ENCODE assay signal across 8 mouse cellular contexts in the genomic region with DNA sequence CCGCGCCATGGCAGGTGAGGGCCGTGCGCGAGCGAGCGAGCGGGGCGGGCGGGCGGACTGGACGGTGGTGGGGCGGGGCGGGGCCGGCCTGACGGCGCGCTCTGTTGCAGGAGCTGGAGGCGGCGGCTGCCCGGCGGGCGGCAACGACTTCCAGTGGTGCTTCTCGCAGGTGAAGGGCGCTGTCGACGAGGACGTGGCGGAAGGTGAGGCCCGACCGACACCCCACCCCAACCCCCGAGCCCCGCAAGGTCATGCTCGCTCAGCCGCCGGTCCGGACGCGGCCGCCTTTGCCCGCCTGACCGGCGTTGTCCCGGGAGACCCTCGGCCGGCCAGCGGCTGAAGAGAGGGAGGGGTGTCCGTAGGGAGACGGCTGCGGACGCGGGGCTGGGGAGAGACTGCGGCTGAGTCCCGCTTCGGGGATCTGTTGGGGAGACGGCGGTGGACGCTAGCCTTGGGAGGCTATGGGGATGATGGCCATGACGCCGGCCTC. TPM values are rescaled to one million over a fixed set of nuclear protein-coding genes. Genes with fewer than 3 reads are reported as not detected.
DNase-seq lines count a peak whose midpoint lies in the region; ATAC-seq and TF ChIP-seq lines count a peak whose summit lies in the region.

No protein-coding gene starts in this region.

- peak; percentile 43 for DNase-seq in cerebellum, adult 9-10 months
- no peak for DNase-seq in cerebellum, adult 8-10 months
- peak; percentile 61 to 66 for DNase-seq in right cerebral cortex, postnatal 10 days (ENCODE audit: low spot score in 2 of 2)
- DNase-seq in right cerebral cortex, postnatal 25 days = no peak
- DNase-seq in forebrain, postnatal 0 days = no peak
- no peak for DNase-seq in liver, embryonic 13.5 days
- no peak for DNase-seq in layer of hippocampus, postnatal 14 days (ENCODE audit: low spot score in 2 of 2)

- peak overlapping the region; percentile 98 for H3K27ac ChIP-seq in forebrain, postnatal 0 days (ENCODE audit: low read depth, low read length)
- H3K27ac ChIP-seq in liver, embryonic 13.5 days = peak overlapping the region; percentile 94
- peak overlapping the region; percentile 89 for H3K27ac ChIP-seq in small intestine, adult 2 months (ENCODE audit: insufficient read depth, low read depth, low read length)

- H3K36me3 ChIP-seq in forebrain, postnatal 0 days (ENCODE audit: insufficient read depth) = peaks cover 16% of the 10 kb centered on the region; the same call in 1 of the 2 replicates
- peaks cover 15% of the 10 kb centered on the region for H3K36me3 ChIP-seq in liver, embryonic 13.5 days
- no peaks in the 10 kb centered on the region for H3K36me3 ChIP-seq in small intestine, adult 2 months (ENCODE audit: control insufficient read depth, insufficient read depth, low read length)

- peak overlapping the region; percentile 88 for H3K4me2 ChIP-seq in forebrain, postnatal 0 days (ENCODE audit: low read depth)
- H3K4me2 ChIP-seq in liver, embryonic 13.5 days = peak overlapping the region; percentile 92

- no peaks in the 10 kb centered on the region for H3K27me3 ChIP-seq in forebrain, postnatal 0 days (ENCODE audit: insufficient read depth, low read length)
- no peaks in the 10 kb centered on the region for H3K27me3 ChIP-seq in liver, embryonic 13.5 days
- no peaks in the 10 kb centered on the region for H3K27me3 ChIP-seq in small intestine, adult 2 months (ENCODE audit: control insufficient read depth, insufficient read depth, low read length)

- 1% methylated on average over 41 of the region's 61 CpGs for WGBS in forebrain, postnatal 0 days
- WGBS in liver, embryonic 13.5 days (ENCODE audit: insufficient replicate concordance) = 1% methylated on average over 57 of the region's 61 CpGs
- under 1% methylated on average over 53 of the region's 61 CpGs for WGBS in small intestine, adult 2 months

- no peak for TF ChIP-seq CTCF in forebrain, postnatal 0 days (IDR thresholded peaks at IDR 0.05; ENCODE audit: low read depth)
- no peak for TF ChIP-seq CTCF in small intestine, adult 2 months (IDR thresholded peaks at IDR 0.05; ENCODE audit: extremely low read depth, insufficient read length, insufficient replicate concordance, low read depth, low read length)

- peak; percentile 57 for ATAC-seq in forebrain, postnatal 0 days
- peak; percentile 87 for ATAC-seq in liver, embryonic 13.5 days (ENCODE audit: low read depth)

- no peaks in the 10 kb centered on the region for H3K9me3 ChIP-seq in forebrain, postnatal 0 days (ENCODE audit: low read length)
- no peaks in the 10 kb centered on the region for H3K9me3 ChIP-seq in liver, embryonic 13.5 days (replicated peaks)

- peaks cover 35% of the 10 kb centered on the region for H3K4me1 ChIP-seq in forebrain, postnatal 0 days (ENCODE audit: insufficient read depth)
- peaks cover 59% of the 10 kb centered on the region for H3K4me1 ChIP-seq in liver, embryonic 13.5 days (replicated peaks)
- peaks cover 11% of the 10 kb centered on the region for H3K4me1 ChIP-seq in small intestine, adult 2 months (ENCODE audit: control insufficient read depth, insufficient read depth, insufficient read length, low read length)

- no peak for TF ChIP-seq POLR2A in small intestine, adult 2 months (IDR thresholded peaks at IDR 0.05; ENCODE audit: low read depth, low read length)

- peak overlapping the region; percentile 99 for H3K4me3 ChIP-seq in forebrain, postnatal 0 days (ENCODE audit: low read depth, low read length)
- H3K4me3 ChIP-seq in liver, embryonic 13.5 days (replicated peaks) = peak overlapping the region; percentile 99
- peak overlapping the region; percentile 99 for H3K4me3 ChIP-seq in small intestine, adult 2 months (ENCODE audit: low read depth, low read length)

- peak overlapping the region; percentile 93 for H3K9ac ChIP-seq in forebrain, postnatal 0 days
- peak overlapping the region; percentile 98 for H3K9ac ChIP-seq in liver, embryonic 13.5 days

RNA-seq across cellular contexts. Expression of a gene that starts 0.5 kb away (rescaled TPM):
- 34.8 and 35.1 TPM in 2 replicates for total RNA-seq in forebrain, postnatal 0 days (2014; rRNA removed)
- 31.9 and 34.1 TPM in 2 replicates for polyA plus RNA-seq in forebrain, postnatal 0 days (2015; fragmentation: Nextera tagmentation; extraction: Ambion mirVana)
- 3.3 and 3.8 TPM in 2 replicates for polyA plus RNA-seq in liver, embryonic 13.5 days (2015; fragmentation: Nextera tagmentation; extraction: Ambion mirVana)
- polyA plus RNA-seq in small intestine, adult 2 months (2012; rRNA removed) = 14.8 and 27.9 TPM in 2 replicates
- total RNA-seq in layer of hippocampus, postnatal 14 days (2021) = 10 to 100 TPM; 41.6 to 42.3 TPM

RNA-seq across cellular contexts. Expression of a gene that starts 0.7 kb away (rescaled TPM):
- total RNA-seq in forebrain, postnatal 0 days (2014; rRNA removed) = 115 TPM in 2 replicates
- 90.3 and 99.4 TPM in 2 replicates for polyA plus RNA-seq in forebrain, postnatal 0 days (2015; fragmentation: Nextera tagmentation; extraction: Ambion mirVana)
- 18.0 and 18.3 TPM in 2 replicates for polyA plus RNA-seq in liver, embryonic 13.5 days (2015; fragmentation: Nextera tagmentation; extraction: Ambion mirVana)
- polyA plus RNA-seq in small intestine, adult 2 months (2012; rRNA removed) = 7.8 and 19.4 TPM in 2 replicates
- 10 to 100 TPM; 78.1 to 78.9 TPM for total RNA-seq in layer of hippocampus, postnatal 14 days (2021)

Comparison
In these comparisons a context has a peak if more than half of its experiments do, and no peak if none do; other contexts are left out.
1. DNase-seq: peak in cerebellum, adult 9-10 months (single experiment) and right cerebral cortex, postnatal 10 days (2 of 2); none in cerebellum, adult 8-10 months (single experiment), right cerebral cortex, postnatal 25 days (single experiment), forebrain, postnatal 0 days (single experiment), liver, embryonic 13.5 days (single experiment) and layer of hippocampus, postnatal 14 days (0 of 2).
2. Peak in every context shown above with its lines, with median percentiles within 50 percentile points of each other: H3K27ac ChIP-seq and H3K4me3 ChIP-seq.